Mouse (Mus musculus) midbrain, postnatal 0 days (tissue): ENCODE measurements around the gene Ntmt1. TPM values are rescaled to one million over a fixed set of nuclear protein-coding genes. Genes with fewer than 3 reads are reported as not detected.

Source experiments
- ATAC-seq: fragments of 200-750 bp; cut with Nextera tagmentation; 2 replicates; pipeline ENCODE4 v1.8.0; 2017; ENCODE audit warnings: moderate number of reproducible peaks, mild to moderate bottlenecking, moderate TSS enrichment, moderate library complexity; ENCODE audit not compliant: low FRiP score
- DNase-seq: peaks from one replicate; pipeline ENCODE4 v3.0.0-alpha.2; 2015; ENCODE audit warnings: low spot score
- H3K27ac ChIP-seq: fragments of 300-500 bp; sonication (generic); 2 replicates; pipeline ENCODE4 v1.5.1; 2014; ENCODE audit warnings: low read depth, mild to moderate bottlenecking, low read length, mixed read lengths
- H3K27me3 ChIP-seq: fragments of 300-500 bp; sonication (generic); 2 replicates; pipeline ENCODE4 v1.6.1; 2014; ENCODE audit warnings: low read length, control low read depth, mixed read lengths; ENCODE audit not compliant: insufficient read depth
- H3K36me3 ChIP-seq: fragments of 300-500 bp; sonication (generic); 2 replicates; pipeline ENCODE4 v1.6.1; 2014; ENCODE audit warnings: low read length, control low read depth, mixed read lengths; ENCODE audit not compliant: insufficient read depth
- H3K4me1 ChIP-seq: fragments of 300-500 bp; sonication (generic); 2 replicates; pipeline ENCODE4 v1.6.1; 2014; ENCODE audit warnings: mild to moderate bottlenecking, control low read depth, antibody characterized with exemption, low read length, mixed read lengths; ENCODE audit not compliant: insufficient read depth
- H3K4me2 ChIP-seq: fragments of 300-500 bp; sonication (generic); 2 replicates; pipeline ENCODE4 v1.6.1; 2014; ENCODE audit warnings: low read depth, mild to moderate bottlenecking, low read length, mixed read lengths; ENCODE audit not compliant: poor library complexity, severe bottlenecking
- H3K4me3 ChIP-seq: fragments of 300-500 bp; sonication (generic); 2 replicates; pipeline ENCODE4 v1.5.1; 2014; ENCODE audit warnings: low read depth, mild to moderate bottlenecking, low read length, moderate library complexity
- H3K9ac ChIP-seq: fragments of 300-500 bp; sonication (generic); replicated peaks from 2 replicates; pipeline ENCODE4 v1.6.1; 2014; ENCODE audit warnings: mild to moderate bottlenecking, low read length, moderate library complexity, mixed read lengths; ENCODE audit not compliant: poor library complexity, severe bottlenecking
- H3K9me3 ChIP-seq: fragments of 300-500 bp; sonication (generic); 2 replicates; pipeline ENCODE4 v1.6.1; 2016; ENCODE audit warnings: low read length, control low read depth
- CTCF ChIP-seq: IDR thresholded peaks from 2 replicates; pipeline ENCODE4 v1.5.1; 2016; ENCODE audit warnings: antibody characterized with exemption, mild to moderate bottlenecking
- WGBS: fragments of 180-500 bp; shearing (Covaris S2); extraction: QIAGEN DNeasy Blood & Tissue Kit; methylation state at CpG from one replicate; pipeline ENCODE4 v1.1.7; 2014; 5-methylcytosine and 5-hydroxymethylcytosine counted together
- polyA plus RNA-seq: library from polyadenylated mRNA; unstranded; fragments of >200 nt; fragmentation: Nextera tagmentation; extraction: Ambion mirVana; gene quantifications from 2 replicates; pipeline ENCODE4 v1.2.1, GENCODE M21; 2015
- total RNA-seq: library from RNA; depleted of rRNA; stranded (reverse); fragments of >200 nt; gene quantifications from 2 replicates; pipeline ENCODE4 v1.2.3, GENCODE M21; 2014

Ntmt1 gene
- total and polyA plus RNA-seq, 2 experiments from 2014 or later = 62.2 to 90.3 TPM

GRCm38 (mm10) chr2:30823385-30824153 is 15.9 kb downstream of the Ntmt1 start:
- Histone ChIP-seq H3K36me3 (peaks cover 62% of the 10 kb centered on the region), H3K27me3 (no peaks in the 10 kb centered on the region), H3K4me1 (peaks cover 12% of the 10 kb centered on the region), H3K4me2 (no peak overlapping the region), H3K9ac (no peak overlapping the region), H3K4me3 (no peak overlapping the region), H3K9me3 (no peaks in the 10 kb centered on the region), H3K27ac (0 out of 2 replicates have a peak overlapping the region, but pooled peaks have one; percentile 7)
- no peak for TF ChIP-seq CTCF
- peak; percentile 27 for ATAC-seq
- WGBS = 72% methylated on average over 13 of the region's 13 CpGs
- DNase-seq = peak; percentile 78

GRCm38 (mm10) chr2:30826825-30827748 is 19.5 kb downstream of the Ntmt1 start:
- H3K36me3 ChIP-seq = peaks cover 41% of the 10 kb centered on the region
- 37% methylated on average over 26 of the region's 26 CpGs for WGBS
- no peaks in the 10 kb centered on the region for H3K9me3 ChIP-seq
- ATAC-seq = no peak
- peak overlapping the region; percentile 96 for H3K4me3 ChIP-seq
- peak; percentile 59 for TF ChIP-seq CTCF
- peak overlapping the region; percentile 93 for H3K9ac ChIP-seq
- H3K27me3 ChIP-seq = no peaks in the 10 kb centered on the region
- DNase-seq = peak; percentile 64
- peak overlapping the region; percentile 76 for H3K27ac ChIP-seq
- H3K4me1 ChIP-seq = peaks cover 12% of the 10 kb centered on the region
- H3K4me2 ChIP-seq = peak overlapping the region; percentile 94

GRCm38 (mm10) chr2:30827749-30828475 is 20.3 kb downstream of the Ntmt1 start:
- Histone ChIP-seq H3K9ac (peak overlapping the region; percentile 93), H3K4me1 (peaks cover 12% of the 10 kb centered on the region), H3K27me3 (no peaks in the 10 kb centered on the region), H3K9me3 (no peaks in the 10 kb centered on the region), H3K36me3 (peaks cover 33% of the 10 kb centered on the region), H3K4me3 (peak overlapping the region; percentile 96), H3K4me2 (peak overlapping the region; percentile 94), H3K27ac (peak overlapping the region; percentile 76)
- DNase-seq = peak; percentile 95
- ATAC-seq = peak; percentile 91
- peak; percentile 95 for TF ChIP-seq CTCF
- WGBS = under 1% methylated on average over 63 of the region's 63 CpGs

- 34% methylated on average over 5 of the region's 5 CpGs for WGBS
- no peak overlapping the region for H3K4me2 ChIP-seq
- peak; percentile 62 for TF ChIP-seq CTCF
- H3K27me3 ChIP-seq = no peaks in the 10 kb centered on the region
- H3K4me1 ChIP-seq = peaks cover 12% of the 10 kb centered on the region
- no peak overlapping the region for H3K4me3 ChIP-seq
- H3K9ac ChIP-seq = no peak overlapping the region
- H3K27ac ChIP-seq = no peak overlapping the region
- H3K36me3 ChIP-seq = peaks cover 19% of the 10 kb centered on the region
- no peaks in the 10 kb centered on the region for H3K9me3 ChIP-seq
- DNase-seq (no peak), ATAC-seq (no peak)
Observed at GRCm38 (mm10) chr2:30829315-30829714, 21.7 kb downstream of the Ntmt1 start.

- TF ChIP-seq CTCF = no peak
- Histone ChIP-seq H3K36me3 (peaks cover 10% of the 10 kb centered on the region), H3K4me1 (peaks cover 12% of the 10 kb centered on the region), H3K9me3 (no peaks in the 10 kb centered on the region), H3K9ac (no peak within 1 kb of the TSS), H3K27ac (no peak within 1 kb of the TSS), H3K27me3 (no peaks in the 10 kb centered on the region), H3K4me3 (no peak within 1 kb of the TSS), H3K4me2 (no peak within 1 kb of the TSS)
- no peak for DNase-seq
- WGBS = 5% methylated on average over 4 of the region's 4 CpGs
- ATAC-seq = no peak
Observed at GRCm38 (mm10) chr2:30830283-30830795, 22.7 kb downstream of the Ntmt1 start, which contains the start of gene Asb6. Gene Asb6 (minus strand): TSS chr2:30830333.
